Mouse (Mus musculus) erythroblast, embryonic 14.5 days (primary cell): ENCODE data around the gene Krt39. TPM values are rescaled to one million over a fixed set of nuclear protein-coding genes. Genes with fewer than 3 reads are reported as not detected.

Experiments
- H3K27me3 ChIP-seq: 2 replicates; pipeline ENCODE4 v1.6.1; 2012; ENCODE audit warnings: inconsistent platforms; ENCODE audit not compliant: control insufficient read depth
- H3K36me3 ChIP-seq: 2 replicates; pipeline ENCODE4 v1.6.1; 2012; ENCODE audit warnings: mild to moderate bottlenecking, inconsistent platforms; ENCODE audit not compliant: control insufficient read depth
- H3K4me1 ChIP-seq: 2 replicates; pipeline ENCODE4 v1.6.1; 2012; ENCODE audit warnings: inconsistent platforms; ENCODE audit not compliant: control insufficient read depth
- H3K4me3 ChIP-seq: replicated peaks from 2 replicates; pipeline ENCODE3; 2012; ENCODE audit warnings: moderate library complexity, mild to moderate bottlenecking, inconsistent platforms
- H3K9me3 ChIP-seq: 2 replicates; pipeline ENCODE4 v1.6.1; 2012; ENCODE audit warnings: low read length, inconsistent platforms, mixed read lengths; ENCODE audit not compliant: control insufficient read depth
- GATA1 ChIP-seq: IDR thresholded peaks from 2 replicates; pipeline ENCODE4 v1.6.1; 2012; ENCODE audit warnings: low read length, inconsistent platforms, mixed read lengths
- TAL1 ChIP-seq: IDR thresholded peaks from 3 replicates; pipeline ENCODE4 v1.6.1; 2012; ENCODE audit warnings: low read length, inconsistent platforms, mixed read lengths
- polyA plus RNA-seq: library from polyadenylated mRNA; stranded (reverse); fragments of >175 nt; gene quantifications from 2 replicates; pipeline ENCODE4 v1.2.3, GENCODE M21; 2012

Gene Krt39
- polyA plus RNA-seq: not detected in 2 replicates

- H3K27me3 ChIP-seq: no peaks in the 10 kb centered on the region
- H3K36me3 ChIP-seq: no peaks in the 10 kb centered on the region
- no peaks in the 10 kb centered on the region for H3K4me1 ChIP-seq
- no peak within 1 kb of the TSS for H3K4me3 ChIP-seq
- H3K9me3 ChIP-seq: peaks cover 14% of the 10 kb centered on the region
- TF ChIP-seq TAL1: no peak
- no peak for TF ChIP-seq GATA1
Measured at GRCm38 (mm10) chr11:99521288-99521860, at the start of gene Krt39. TSS of gene Krt39 (minus strand) at chr11:99521338.

DNA sequence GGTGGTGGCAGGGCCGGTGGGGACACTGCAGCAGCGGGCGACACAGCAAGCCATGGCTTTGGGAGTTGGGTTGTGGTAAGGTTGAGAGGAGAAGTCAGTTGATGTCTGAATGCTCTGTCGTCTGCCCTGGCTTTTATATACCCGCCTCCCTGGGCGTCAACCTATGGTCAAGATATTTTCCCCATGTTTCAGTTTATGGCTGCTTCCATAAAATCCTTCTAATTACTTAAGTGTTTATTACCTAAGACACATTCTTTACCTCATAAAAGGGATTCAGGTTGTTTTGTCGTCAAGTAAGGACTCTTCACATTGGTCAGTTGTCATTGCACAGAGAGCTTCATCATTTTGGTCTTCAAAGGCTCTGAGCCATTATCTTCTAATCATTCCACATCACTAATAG, 45.4 kb upstream of the Krt39 start, which contains the start of gene Krtap3-1:
Gene Krtap3-1, minus strand, starts transcription at position 101 of the 400 bp plus-strand sequence.
- H3K27me3 ChIP-seq: no peaks in the 10 kb centered on the region
- no peak for TF ChIP-seq TAL1
- TF ChIP-seq GATA1: no peak
- no peak within 1 kb of the TSS for H3K4me3 ChIP-seq
- H3K4me1 ChIP-seq: no peaks in the 10 kb centered on the region
- H3K9me3 ChIP-seq: 0 out of 2 replicates have a peak, but pooled peaks cover 2% of the 10 kb centered on the region
- no peaks in the 10 kb centered on the region for H3K36me3 ChIP-seq

DNA sequence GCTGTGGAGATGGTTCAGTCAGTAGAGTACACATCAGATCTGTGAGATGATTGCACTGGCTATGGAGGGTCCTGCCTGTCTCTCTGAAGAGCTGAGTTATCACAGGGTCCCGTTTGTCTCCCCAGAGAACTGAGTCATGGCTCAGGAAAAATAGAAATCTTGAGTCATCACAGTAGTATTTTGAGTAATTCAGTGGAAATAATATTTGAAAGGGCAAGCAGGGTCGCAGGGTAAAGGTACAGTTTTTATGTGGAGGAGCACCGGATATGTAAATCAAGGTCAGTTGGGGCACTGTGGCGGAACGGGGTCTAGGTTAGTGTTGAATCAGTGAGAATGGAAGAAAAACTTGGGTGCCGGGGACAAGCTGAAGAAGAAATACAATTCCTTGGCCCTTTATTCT, 41.4 kb upstream of the Krt39 start:
- H3K9me3 ChIP-seq: 0 out of 2 replicates have a peak, but pooled peaks cover 2% of the 10 kb centered on the region
- no peaks in the 10 kb centered on the region for H3K36me3 ChIP-seq
- H3K4me1 ChIP-seq: no peaks in the 10 kb centered on the region
- TF ChIP-seq TAL1: no peak
- TF ChIP-seq GATA1: no peak
- no peaks in the 10 kb centered on the region for H3K27me3 ChIP-seq
- H3K4me3 ChIP-seq: no peak overlapping the region

- TF ChIP-seq GATA1 (no peak), TAL1 (no peak)
- Histone ChIP-seq H3K4me3 (no peak within 1 kb of the TSS), H3K4me1 (no peaks in the 10 kb centered on the region)
Measured at GRCm38 (mm10) chr11:99559366-99559765, 38.2 kb upstream of the Krt39 start, which contains the start of gene Gm11939. TSS of gene Gm11939 (minus strand) at chr11:99559466.

GRCm38 (mm10) chr11:99557976-99558745, 37.0 kb upstream of the Krt39 start:
- Histone ChIP-seq H3K36me3 (no peaks in the 10 kb centered on the region), H3K9me3 (no peaks in the 10 kb centered on the region), H3K4me1 (no peaks in the 10 kb centered on the region), H3K4me3 (no peak overlapping the region), H3K27me3 (no peaks in the 10 kb centered on the region)
- no peak for TF ChIP-seq GATA1
- TF ChIP-seq TAL1: no peak

More at GRCm38 (mm10) chr11:99559366-99559765, 38.2 kb upstream of the Krt39 start, which contains the start of gene Gm11939:
- no peaks in the 10 kb centered on the region for H3K9me3 ChIP-seq
- no peaks in the 10 kb centered on the region for H3K36me3 ChIP-seq
- no peaks in the 10 kb centered on the region for H3K27me3 ChIP-seq

- Histone ChIP-seq H3K4me3 (no peak within 1 kb of the TSS), H3K4me1 (no peaks in the 10 kb centered on the region), H3K9me3 (no peaks in the 10 kb centered on the region), H3K36me3 (no peaks in the 10 kb centered on the region), H3K27me3 (no peaks in the 10 kb centered on the region)
- TF ChIP-seq TAL1: no peak
- no peak for TF ChIP-seq GATA1
Measured at GRCm38 (mm10) chr11:99556753-99557152, 35.6 kb upstream of the Krt39 start, which contains the start of gene Krtap3-2. TSS of gene Krtap3-2 (minus strand) at chr11:99556853.

GRCm38 (mm10) chr11:99556195-99556594, 35.1 kb upstream of the Krt39 start:
- Histone ChIP-seq H3K9me3 (no peaks in the 10 kb centered on the region), H3K27me3 (no peaks in the 10 kb centered on the region), H3K36me3 (no peaks in the 10 kb centered on the region), H3K4me3 (no peak overlapping the region), H3K4me1 (no peaks in the 10 kb centered on the region)
- TF ChIP-seq TAL1 (no peak), GATA1 (no peak)

- no peaks in the 10 kb centered on the region for H3K36me3 ChIP-seq
- H3K9me3 ChIP-seq: no peaks in the 10 kb centered on the region
- no peaks in the 10 kb centered on the region for H3K27me3 ChIP-seq
- no peak within 1 kb of the TSS for H3K4me3 ChIP-seq
- TF ChIP-seq TAL1: no peak
- no peak for TF ChIP-seq GATA1
- no peaks in the 10 kb centered on the region for H3K4me1 ChIP-seq
Measured at GRCm38 (mm10) chr11:99550765-99551164, 29.6 kb upstream of the Krt39 start, which contains the start of gene Krtap3-3. TSS of gene Krtap3-3 (minus strand) at chr11:99550865.

- TF ChIP-seq GATA1 (no peak), TAL1 (no peak)
- Histone ChIP-seq H3K27me3 (no peaks in the 10 kb centered on the region), H3K9me3 (peaks cover under 1% of the 10 kb centered on the region; the same call in 1 of the 2 replicates), H3K4me3 (no peak overlapping the region), H3K4me1 (no peaks in the 10 kb centered on the region), H3K36me3 (no peaks in the 10 kb centered on the region)
Measured at GRCm38 (mm10) chr11:99547892-99548291, 26.8 kb upstream of the Krt39 start.
